Mouse (Mus musculus): ENCODE results near the gene Noxa1.

The Noxa1 gene

DNA sequence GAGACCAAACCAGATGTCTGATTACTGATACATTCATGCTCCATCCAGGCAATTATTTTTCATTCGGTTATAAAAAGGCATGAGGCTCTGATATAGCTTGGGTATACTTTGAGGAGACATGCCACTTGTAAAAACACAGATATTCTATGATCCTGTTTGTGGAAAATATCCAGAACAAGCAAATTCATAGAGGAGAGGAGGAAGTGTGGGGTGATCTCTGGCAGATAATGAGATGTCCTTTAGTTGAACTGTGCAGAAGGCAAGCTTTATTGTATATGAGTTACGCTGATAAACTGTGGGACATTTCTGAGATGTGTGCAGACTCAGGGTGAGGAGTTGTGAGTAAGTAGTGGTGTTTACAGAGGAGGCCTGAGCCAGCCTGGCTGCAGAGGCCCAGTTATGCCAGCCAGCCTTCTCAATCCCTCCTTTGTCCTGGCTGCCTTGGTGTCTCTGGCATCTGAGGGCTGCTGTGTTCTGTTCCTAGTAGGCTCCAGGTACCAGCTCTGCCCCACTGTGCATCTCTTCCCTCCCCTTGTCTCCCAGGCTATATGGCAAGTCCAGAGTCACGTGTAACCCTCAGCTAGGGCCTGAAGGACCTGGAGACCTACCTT, 3.2 kb upstream of the Noxa1 start:
- no peak for DNase-seq (ENCODE audit: low read depth, low spot score)

DNA sequence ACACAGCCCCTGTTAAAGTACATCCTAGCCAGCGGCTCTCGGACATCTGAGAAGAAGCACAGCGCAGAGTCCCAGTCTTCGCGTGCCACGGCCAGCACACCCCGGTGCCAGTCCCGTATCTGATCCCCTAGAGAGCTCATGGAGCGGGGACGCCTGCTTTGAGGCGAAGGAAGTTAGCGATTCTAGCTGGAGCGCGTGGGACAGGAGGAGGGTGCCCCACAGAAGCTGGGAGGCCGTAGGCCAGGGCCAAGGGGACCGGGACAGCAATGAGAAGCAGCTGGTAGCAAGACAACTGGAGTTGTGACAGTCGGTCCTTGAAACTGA, 202 bp downstream of the Noxa1 start:
- no peak for DNase-seq (ENCODE audit: low read depth, low spot score)

DNA sequence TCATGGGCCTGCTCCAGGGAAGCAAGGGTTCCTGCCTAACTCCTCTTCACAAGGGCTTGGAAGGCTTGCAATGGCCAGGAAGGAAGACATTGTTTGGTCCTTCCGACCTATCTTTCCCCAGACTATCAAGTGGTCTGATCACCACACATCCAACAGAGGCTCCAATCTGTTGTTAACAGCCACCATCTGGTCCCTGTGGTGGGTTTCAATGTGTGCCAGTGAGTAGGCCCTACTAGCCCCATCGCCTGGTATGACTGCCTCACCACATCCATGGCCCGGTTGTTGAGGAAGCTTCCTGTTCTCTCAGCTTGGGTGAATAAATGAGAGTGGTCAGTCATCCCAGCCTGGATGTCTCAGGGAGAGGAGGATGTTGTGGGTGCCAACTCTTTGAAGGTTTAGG, 6.3 kb downstream of the Noxa1 start:
- DNase-seq (ENCODE audit: low read depth, low spot score): no peak

DNA sequence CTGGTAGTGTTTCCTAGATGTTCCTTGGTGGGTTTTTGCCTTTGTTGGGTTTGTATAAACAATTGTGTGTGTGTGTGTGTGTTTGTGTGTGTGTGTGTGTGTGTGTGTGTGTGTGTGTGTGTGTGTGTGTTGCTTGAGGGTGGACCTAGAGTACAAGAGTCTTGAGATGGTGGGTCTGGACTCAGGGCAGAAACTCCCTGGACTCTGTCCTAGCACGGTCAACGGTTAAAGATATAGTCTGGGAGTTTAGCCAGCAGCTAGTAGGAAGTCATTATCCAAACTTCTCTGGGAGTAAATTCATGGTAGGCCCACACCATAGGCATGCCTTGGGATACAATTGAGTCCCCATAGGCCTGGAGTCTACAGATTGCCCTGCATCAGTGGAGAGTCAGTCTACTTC, 7.1 kb downstream of the Noxa1 start:
- no peak for DNase-seq (ENCODE audit: low read depth, low spot score)

DNA sequence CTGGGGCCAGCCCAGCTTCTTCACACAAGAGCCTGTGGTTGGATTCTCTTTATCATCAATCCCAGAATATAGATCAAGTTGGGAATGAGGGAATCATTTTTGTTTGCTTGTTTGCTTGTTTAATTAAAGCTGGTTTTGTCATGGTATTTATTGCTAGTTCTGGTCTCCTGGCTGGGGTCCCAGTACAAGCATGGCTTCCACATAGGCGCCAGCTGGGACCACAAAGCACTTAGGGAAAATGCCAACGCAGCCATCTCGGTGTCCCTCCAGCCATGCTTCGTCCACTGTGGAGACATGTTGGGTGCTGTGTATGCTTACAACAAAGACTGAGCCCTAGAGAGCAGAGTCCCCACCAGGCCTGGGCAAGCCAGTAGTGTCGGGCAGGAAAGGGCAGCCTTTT, 9.4 kb downstream of the Noxa1 start:
- no peak for DNase-seq (ENCODE audit: low read depth, low spot score)

DNA sequence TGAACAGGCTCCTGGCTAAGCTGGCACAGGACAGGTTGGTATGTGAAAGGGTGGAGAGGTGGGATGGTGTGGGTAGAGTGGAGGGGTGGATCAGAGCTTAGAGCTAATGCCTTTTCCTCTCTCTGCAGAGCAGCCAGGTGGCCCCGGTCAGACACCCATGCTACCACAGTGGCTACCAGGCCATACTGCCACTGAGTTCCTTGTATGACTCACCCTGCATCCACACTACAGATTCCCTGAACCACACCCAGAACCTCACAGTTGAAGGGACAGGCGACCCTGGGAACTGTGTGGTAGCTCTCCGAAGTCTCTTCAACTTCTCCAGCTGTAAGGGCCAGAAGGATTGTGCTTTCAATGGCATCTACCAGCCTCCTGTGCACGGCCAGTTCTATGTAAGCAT, 11.3 kb downstream of the Noxa1 start:
- no peak for DNase-seq (ENCODE audit: low read depth, low spot score)

DNA sequence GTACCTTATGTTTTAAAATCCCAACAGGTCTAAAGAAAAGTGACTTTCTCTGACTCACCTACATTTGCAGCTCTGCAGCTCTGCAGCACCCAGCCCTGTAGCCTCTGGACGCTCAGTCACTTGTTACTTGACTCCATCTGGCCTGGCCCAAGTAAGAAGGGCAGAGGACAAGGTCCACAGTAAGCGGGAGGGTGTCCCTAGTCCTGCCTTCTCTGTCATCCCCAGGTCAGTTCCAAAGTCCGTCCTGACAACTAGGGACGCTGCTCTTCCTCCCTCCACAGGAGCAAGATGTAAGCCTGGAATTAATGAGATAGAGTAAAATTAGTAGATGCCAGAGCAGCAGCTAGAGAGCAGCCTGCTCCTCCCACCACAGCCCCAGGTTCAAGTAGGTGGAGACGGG, 14.9 kb downstream of the Noxa1 start, which contains the start of gene Entpd8:
Entpd8 (plus strand) TSS at position 229 of the 400 bp plus-strand sequence.
- DNase-seq (ENCODE audit: low read depth, low spot score): no peak

DNA sequence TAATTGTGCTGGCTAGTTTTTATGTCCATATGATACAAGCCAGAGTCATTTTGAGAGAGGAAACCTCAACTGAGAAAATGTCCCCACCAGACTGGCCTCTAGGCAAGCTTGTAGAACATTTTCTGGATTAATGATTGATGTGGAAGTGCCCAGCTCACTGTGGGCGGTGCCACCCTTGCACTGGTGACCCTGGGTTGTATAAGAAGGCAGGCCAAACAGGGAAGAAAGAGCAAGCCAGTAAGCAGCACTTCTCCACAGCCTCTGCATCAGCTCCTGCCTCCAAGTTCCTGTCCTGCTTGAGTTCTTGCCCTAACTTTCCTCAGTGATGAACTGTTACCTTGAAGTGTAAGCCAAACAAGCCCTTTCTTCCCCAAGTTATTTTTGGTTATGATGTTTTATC, 16.0 kb downstream of the Noxa1 start:
- no peak for DNase-seq (ENCODE audit: low read depth, low spot score)

DNA sequence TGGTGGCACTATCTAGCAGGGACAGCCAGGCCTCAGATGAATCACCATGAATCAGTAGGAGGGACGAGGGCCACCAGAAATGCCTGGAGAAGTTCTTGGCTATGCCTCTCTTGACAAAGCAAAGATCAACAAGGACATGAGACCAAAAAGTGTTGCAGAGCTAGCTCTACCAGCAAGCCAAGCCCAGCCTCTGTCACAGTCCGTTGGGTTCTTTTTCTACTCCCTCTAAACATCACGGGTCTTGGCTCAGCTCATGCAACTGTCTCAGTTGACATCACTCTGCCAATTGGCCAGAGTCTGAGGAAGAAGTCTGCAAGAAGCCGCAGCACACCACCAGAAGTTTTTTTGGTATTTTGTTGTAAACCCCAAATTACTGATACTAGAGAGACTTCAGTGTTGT, 19.4 kb downstream of the Noxa1 start:
- DNase-seq (ENCODE audit: low read depth, low spot score): no peak

DNA sequence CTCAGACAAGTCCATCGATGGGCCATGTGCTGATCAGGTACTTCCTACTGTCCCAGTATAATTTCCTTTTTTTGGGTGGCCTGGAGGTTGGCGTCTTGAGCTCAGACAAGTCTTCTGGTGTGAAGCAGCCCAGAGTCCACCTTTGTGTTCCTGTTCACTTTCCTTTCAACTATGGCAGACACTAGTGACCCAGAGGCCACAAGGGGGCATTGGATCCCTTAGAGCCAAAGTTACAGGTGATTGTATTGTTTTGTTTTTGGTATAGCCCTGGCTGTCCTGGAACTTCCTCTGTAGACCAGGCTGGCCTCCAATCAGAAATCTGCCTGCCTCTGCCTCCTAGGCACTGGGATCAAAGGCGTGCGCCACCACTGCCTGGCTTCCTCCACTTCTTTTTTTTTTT, 22.6 kb downstream of the Noxa1 start:
- DNase-seq (ENCODE audit: low read depth, low spot score): peak; percentile 31

DNA sequence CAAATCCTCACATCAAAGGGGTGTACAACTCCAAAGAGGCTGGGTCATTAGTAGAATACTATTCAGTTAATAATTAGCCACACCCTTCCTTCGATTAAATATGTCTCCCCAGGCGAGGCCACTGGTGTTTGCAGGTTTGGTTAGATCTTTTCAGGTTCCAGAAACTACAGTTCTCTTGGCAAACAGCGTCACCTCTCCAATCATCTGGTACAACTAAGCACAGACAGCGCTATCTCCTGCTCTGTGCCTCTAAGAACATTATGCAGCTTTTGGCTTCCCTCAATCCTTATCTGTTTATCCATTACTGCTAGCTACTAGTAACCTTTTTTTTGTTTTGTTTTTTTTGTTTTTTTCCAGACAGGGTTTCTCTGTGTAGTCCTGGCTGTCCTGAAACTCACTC, 25.4 kb downstream of the Noxa1 start:
- DNase-seq (ENCODE audit: low read depth, low spot score): no peak

DNA sequence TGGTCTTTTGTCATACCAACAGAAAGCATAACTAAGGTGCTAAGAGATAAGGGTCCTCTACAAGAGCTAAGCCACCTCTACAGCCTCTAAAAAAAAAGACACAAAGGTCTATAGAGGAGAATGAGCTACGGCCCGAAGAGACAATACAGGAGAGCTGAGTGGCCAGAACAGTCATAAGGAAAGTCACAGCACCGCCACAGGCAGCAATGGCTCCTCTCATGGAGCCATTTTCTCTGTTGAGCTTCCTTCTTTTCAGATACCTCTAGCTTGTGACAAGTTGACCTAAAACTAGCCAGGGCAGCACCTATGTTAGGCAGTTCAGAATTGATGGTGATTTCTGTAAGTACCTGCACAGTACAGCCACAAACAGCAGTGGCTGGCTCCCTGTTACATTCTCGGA, 28.4 kb downstream of the Noxa1 start:
- DNase-seq (ENCODE audit: low read depth, low spot score): no peak

DNA sequence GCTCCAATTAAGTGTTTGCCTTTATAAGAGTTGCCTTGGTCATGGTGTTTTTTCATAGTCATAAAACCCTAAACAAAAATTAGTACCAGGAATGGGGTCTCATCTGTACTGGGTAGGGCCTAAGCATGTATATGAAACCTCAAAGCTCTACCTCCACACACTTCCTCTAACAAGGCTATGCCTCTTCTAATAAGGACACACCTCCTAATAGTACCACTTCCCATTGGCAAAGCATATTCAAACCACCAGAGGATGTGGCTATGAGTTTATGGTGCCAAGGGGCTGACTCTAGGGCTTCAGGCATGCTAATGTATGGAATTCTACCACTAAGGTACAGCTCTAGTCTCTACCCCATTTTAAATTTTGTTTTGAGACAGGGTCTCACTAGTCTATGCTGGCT, 29.4 kb downstream of the Noxa1 start:
- no peak for DNase-seq (ENCODE audit: low read depth, low spot score)

DNA sequence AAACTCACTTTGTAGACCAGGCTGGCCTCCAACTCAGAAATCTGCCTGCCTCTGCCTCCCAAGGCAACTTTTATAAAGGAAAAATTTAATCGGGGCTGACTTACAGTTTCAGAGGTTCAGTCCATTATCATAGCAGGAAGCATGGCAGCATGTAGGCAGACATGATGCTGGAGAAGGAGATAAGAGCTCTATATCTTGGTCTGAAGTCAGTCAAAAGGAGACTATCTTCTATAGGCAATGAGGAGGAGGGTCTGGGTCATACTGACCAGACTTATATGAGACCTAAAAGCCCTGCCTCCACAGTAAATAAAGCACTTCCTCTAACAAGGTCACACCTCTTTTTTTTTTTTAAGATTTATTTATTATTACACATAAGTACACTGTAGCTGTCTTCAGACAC, 30.7 kb downstream of the Noxa1 start:
- DNase-seq (ENCODE audit: low read depth, low spot score): no peak

DNA sequence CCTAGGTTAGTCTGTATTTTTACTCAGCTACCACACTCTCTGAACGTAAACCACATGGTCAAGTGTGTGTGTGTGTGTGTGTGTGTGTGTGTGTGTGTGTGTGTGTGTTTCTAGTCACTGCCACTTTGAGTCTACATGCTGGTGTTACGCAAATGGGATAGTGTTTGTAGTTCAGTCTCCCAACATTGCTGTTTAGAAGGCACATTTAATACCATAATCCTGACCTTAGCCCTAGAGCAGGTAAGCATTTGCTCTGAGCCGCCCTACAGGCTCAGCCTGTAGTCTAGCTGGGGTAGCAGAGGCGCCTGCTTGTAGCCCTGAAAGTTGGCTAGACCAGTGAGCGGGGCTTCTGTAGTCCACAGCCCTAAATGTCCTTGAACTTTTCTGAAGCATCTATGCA, 31.4 kb downstream of the Noxa1 start:
- no peak for DNase-seq (ENCODE audit: low read depth, low spot score)

DNA sequence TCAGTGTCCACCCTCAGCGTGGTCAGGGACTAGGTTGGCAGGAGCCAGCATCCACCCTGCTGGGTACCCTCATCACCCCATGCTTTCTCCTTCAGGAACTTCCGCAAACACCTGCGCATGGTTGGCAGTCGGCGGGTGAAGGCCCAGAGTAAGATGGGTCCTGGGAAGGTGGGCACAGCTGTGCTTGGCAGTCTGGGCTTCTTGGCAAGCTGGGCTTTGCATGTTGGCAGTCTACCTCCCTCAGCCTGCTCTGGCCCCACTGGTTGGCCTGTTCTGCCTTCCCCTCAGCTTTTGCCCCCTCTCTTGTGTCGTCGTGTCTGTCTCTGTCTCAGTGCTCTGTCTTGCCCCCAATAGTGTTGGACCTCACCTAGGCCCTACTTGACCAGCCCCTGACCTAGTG, 36.0 kb downstream of the Noxa1 start:
- no peak for DNase-seq (ENCODE audit: low read depth, low spot score)

DNA sequence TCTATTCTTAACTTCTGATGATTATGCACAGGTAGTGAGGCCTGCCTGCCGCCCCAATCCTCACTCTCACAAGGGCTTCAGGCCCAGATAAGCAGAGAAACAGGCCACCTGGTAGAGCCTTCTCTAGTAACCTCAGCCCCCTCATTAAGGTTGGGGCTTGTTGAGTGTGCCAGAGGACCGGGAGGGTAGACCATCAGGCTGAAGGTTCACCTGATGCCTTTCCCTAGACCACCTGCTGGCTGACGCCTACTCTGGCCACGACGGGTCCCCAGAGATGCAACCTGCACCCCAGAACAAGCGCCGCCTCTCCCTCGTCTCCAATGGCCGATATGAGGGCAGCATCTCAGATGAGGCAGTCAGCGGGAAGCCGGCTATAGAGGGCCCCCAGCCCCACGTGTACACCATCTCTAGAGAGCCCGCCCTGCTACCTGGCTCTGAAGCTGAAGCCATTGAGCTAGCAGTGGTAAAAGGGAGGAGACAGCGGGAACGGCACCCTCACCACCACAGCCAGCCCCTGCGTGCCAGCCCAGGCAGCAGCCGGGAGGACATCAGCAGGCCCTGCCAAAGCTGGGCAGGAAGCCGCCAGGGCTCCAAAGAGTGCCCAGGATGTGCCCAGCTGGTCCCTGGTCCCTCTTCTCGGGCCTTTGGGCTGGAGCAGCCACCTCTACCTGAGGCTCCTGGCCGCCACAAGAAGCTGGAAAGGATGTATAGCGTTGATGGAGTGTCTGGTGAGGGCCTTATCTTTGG, 39.4 kb downstream of the Noxa1 start:
- no peak for DNase-seq (ENCODE audit: low read depth, low spot score)

DNA sequence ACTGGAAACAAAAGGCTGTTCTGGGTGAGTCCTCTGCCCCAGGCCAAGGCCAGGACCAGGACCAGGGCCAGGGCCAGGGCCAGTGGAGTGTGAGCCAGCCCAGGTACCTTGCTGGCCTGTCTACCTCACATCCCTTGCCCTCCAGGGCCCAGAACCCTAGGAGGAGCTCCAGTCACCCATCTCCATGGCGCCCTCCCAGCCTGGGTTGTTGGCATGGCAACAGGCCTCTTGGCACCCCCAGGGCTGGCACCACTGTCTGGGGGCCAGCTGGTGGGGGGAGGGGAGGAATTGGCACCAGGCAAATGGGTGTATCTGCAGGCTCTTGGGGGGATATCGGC, 39.9 kb downstream of the Noxa1 start:
- DNase-seq (ENCODE audit: low read depth, low spot score): peak; percentile 25

DNA sequence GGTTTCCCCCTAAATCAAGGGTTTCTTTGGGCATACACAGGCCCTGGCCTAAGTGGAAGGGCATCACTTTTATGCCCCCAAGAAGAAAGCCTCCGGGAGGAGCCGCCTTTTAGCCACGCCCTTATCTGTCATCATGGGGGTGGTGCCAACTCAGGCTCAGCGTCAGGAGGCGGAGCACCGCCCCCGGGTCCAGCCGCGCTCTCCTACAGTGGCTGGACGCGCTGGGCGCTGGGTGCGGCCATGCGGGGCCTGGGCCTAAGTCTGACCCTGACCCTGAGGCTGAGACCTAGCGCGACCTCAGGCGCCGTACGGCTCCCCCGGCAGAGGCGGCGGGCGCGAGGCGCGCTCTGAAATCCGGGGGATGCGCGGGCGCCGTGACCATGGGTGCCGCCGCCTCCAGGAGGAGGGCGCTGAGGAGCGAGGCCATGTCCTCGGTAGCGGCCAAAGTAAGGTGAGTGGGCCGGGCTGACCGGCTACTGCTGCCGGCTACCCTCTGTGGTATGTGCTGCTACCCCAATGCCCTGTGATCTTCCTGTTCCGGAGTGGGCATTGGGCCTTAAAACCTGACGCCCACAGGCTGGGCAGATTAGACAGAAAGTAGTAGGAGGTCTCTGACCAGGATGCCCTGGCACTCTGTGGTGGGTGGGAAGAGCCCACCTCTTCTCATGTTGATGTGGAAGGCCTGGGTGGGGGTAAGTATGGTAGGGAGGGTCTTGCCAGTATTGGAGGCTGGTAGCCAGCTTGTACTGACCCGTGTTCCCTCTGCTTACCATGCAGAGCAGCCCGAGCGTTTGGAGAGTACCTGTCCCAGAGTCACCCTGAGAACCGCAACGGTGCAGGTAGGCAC, 40.5 kb downstream of the Noxa1 start, which contains the start of gene Nsmf:
Nsmf (plus strand) TSS at position 135 of the 847 bp plus-strand sequence.
- DNase-seq (ENCODE audit: low read depth, low spot score): peak; percentile 83

DNA sequence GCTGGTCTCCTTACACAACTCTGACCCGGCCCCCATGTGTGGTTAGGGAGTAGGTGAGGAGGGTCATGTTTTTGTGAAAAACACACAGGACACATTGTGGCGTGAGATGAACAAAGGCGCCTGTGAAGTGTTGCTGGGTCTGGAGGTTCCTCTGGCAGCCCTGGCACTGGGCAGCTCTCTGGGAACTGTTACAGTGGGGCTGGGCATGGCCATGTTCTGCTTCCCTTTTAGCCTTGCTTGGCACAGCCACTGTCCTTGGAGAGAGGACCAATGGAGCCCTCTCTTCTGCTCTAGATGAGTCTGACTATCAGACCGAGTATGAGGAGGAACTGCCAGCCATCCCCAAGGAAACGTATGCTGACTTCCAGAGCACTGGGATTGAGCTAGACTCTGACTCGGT, 41.8 kb downstream of the Noxa1 start:
- DNase-seq (ENCODE audit: low read depth, low spot score): no peak

DNA sequence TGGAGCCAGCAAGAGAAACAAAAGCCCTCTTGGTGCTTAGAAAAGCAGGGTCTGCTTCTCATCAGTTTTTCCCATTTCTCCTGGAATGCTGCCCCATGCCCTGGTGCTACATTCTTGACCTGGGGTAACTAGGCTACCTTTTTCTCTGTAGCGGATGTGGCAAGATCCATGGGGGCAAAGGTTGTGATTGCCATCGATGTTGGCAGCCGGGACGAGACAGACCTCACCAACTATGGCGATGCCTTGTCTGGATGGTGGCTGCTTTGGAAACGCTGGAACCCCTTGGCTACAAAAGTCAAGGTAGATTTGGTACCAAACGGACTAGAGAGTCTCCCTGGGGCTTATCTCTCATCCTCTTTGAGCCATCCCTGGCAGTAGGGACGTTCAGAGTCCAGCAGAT, 43.5 kb downstream of the Noxa1 start:
- DNase-seq (ENCODE audit: low read depth, low spot score): no peak

DNA sequence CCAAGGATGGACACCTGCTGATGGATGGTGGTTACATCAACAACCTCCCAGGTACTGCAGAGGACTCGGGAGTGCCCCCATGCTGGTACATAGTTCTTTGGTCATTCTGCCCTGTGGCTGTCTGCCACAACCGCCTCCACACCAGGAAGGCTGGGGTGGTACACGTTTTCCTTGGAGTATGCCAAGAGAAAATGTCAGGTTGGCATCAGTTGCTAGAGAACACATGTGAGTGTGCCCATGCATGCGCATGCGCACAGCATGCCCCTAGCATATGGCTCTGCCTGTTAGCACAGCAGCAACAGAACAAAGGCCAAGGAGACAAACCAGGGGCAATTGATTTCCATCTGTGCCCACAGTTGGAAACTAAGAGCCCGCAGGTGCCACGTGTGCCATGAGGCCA, 44.0 kb downstream of the Noxa1 start:
- no peak for DNase-seq (ENCODE audit: low read depth, low spot score)

DNA sequence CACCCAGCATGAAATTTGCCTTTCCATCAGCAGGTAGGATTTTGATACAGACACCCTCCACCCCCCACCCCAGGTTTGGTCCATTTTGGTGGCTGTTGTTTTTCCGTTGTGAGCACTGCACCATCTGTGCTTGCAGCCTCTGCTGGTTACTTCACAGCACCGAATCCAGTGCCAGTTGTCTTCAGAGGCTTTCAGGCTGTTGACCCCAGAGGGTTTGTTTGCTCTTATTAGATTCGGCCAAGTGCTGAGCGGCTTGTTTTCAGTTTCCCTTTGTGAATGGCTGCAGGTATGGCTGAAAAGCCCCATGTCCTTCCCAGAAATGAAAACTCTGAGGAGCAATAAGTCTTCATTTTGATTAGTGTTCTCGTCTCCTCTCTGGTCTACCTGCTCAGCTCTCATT, 54.9 kb downstream of the Noxa1 start:
- DNase-seq (ENCODE audit: low read depth, low spot score): no peak
